Mouse (Mus musculus): ENCODE results near the gene Ripk4. TPM values are rescaled to one million over a fixed set of nuclear protein-coding genes. Genes with fewer than 3 reads are reported as not detected.

Ripk4 gene
- polyA plus RNA-seq, 1 experiment from 2014 or later: 16.3 TPM

GRCm38 (mm10) chr16:97764626-97765025, 1.0 kb upstream of the Ripk4 start:
- Histone ChIP-seq H3K4me2 (no peak overlapping the region), H3K27ac (no peak overlapping the region), H3K36me3 (no peaks in the 10 kb centered on the region), H3K4me3 (no peak overlapping the region), H3K27me3 (peaks cover 71% of the 10 kb centered on the region), H3K9me3 (no peaks in the 10 kb centered on the region), H3K9ac (no peak overlapping the region), H3K4me1 (peaks cover 12% of the 10 kb centered on the region)
- WGBS: 51% methylated on average over 2 of the region's 2 CpGs
- no peak for ATAC-seq (ENCODE audit: insufficient number of reproducible peaks, insufficient read depth, low FRiP score, low TSS enrichment, low read depth)

GRCm38 (mm10) chr16:97763990-97764340, 378 bp upstream of the Ripk4 start:
- peaks cover 12% of the 10 kb centered on the region for H3K4me1 ChIP-seq
- 9% methylated on average over 13 of the region's 13 CpGs for WGBS
- peaks cover 73% of the 10 kb centered on the region for H3K27me3 ChIP-seq
- peak overlapping the region; percentile 68 for H3K4me2 ChIP-seq
- H3K9me3 ChIP-seq: no peaks in the 10 kb centered on the region
- H3K9ac ChIP-seq: no peak overlapping the region; the same call in 1 of the 2 replicates
- ATAC-seq (ENCODE audit: insufficient number of reproducible peaks, insufficient read depth, low FRiP score, low TSS enrichment, low read depth): no peak
- H3K36me3 ChIP-seq: no peaks in the 10 kb centered on the region
- peak overlapping the region; percentile 50 for H3K4me3 ChIP-seq
- no peak overlapping the region for H3K27ac ChIP-seq

DNA sequence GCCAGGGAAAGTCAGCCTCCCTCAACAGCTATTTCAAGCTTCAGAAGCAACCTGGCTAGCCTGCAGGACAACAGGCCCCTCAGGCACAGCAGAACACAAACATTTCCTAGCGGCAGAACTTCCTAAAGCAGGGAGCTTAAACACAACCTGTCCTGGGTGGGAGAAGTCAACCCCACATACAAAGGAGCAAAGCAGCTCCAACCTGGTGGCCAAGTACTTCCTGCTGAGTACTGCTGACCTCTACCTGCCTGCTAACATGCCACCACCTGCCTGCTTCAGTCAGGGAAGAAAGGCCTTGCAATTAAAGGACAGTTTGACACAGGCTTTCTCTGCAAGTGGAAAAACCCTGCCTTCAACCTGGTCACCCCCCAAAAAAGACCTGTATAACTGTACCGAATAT, 1.8 kb downstream of the Ripk4 start:
- Histone ChIP-seq H3K4me2 (peak overlapping the region; percentile 68), H3K4me3 (peak overlapping the region; percentile 50), H3K36me3 (no peaks in the 10 kb centered on the region), H3K9me3 (no peaks in the 10 kb centered on the region), H3K27me3 (peaks cover 68% of the 10 kb centered on the region), H3K27ac (0 out of 2 replicates have a peak overlapping the region, but pooled peaks have one; percentile 0), H3K4me1 (peaks cover 12% of the 10 kb centered on the region), H3K9ac (no peak overlapping the region)
- no peak for ATAC-seq (ENCODE audit: insufficient number of reproducible peaks, insufficient read depth, low FRiP score, low TSS enrichment, low read depth)
- 35% methylated on average over 2 of the region's 2 CpGs for WGBS

GRCm38 (mm10) chr16:97759681-97760080, 3.9 kb downstream of the Ripk4 start:
- Histone ChIP-seq H3K9ac (no peak overlapping the region), H3K36me3 (no peaks in the 10 kb centered on the region), H3K9me3 (no peaks in the 10 kb centered on the region), H3K27me3 (peaks cover 47% of the 10 kb centered on the region), H3K4me2 (0 out of 2 replicates have a peak overlapping the region, but pooled peaks have one; percentile 18), H3K27ac (peak overlapping the region; percentile 60; the same call in 1 of the 2 replicates), H3K4me3 (no peak overlapping the region), H3K4me1 (peaks cover 12% of the 10 kb centered on the region)
- peak; percentile 32; the same call in 1 of the 2 replicates for ATAC-seq (ENCODE audit: insufficient number of reproducible peaks, insufficient read depth, low FRiP score, low TSS enrichment, low read depth)
- WGBS: 28% methylated on average over 3 of the region's 3 CpGs

GRCm38 (mm10) chr16:97758288-97758687, 5.3 kb downstream of the Ripk4 start:
- H3K36me3 ChIP-seq: no peaks in the 10 kb centered on the region
- ATAC-seq (ENCODE audit: insufficient number of reproducible peaks, insufficient read depth, low FRiP score, low TSS enrichment, low read depth): no peak
- WGBS: 77% methylated on average over 2 of the region's 2 CpGs
- H3K9me3 ChIP-seq: no peaks in the 10 kb centered on the region
- H3K27me3 ChIP-seq: peaks cover 33% of the 10 kb centered on the region
- no peak overlapping the region for H3K9ac ChIP-seq
- peaks cover 5% of the 10 kb centered on the region for H3K4me1 ChIP-seq
- H3K4me3 ChIP-seq: no peak overlapping the region
- no peak overlapping the region for H3K27ac ChIP-seq
- no peak overlapping the region for H3K4me2 ChIP-seq

DNA sequence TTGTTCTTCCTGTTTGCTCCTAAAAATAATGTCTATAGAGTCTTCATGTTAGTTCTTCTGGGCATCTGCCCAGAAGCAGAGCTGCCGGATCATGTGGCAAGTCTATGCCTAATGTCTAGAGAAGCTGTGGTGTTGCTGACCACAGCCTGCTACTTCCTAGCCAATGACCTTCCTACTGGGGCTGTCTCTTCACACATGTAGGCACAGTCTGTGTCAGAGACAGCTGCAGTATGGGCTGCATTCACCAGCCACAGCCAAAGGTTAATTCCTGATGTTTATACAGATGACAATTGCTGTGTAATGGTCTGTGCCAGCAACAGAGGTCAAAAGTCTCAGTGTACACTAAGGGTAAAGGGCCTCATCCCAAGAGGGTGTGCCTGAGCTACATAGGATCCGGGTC, 7.1 kb downstream of the Ripk4 start:
- no peak overlapping the region for H3K27ac ChIP-seq
- peaks cover 15% of the 10 kb centered on the region for H3K27me3 ChIP-seq
- ATAC-seq (ENCODE audit: insufficient number of reproducible peaks, insufficient read depth, low FRiP score, low TSS enrichment, low read depth): no peak
- H3K36me3 ChIP-seq: no peaks in the 10 kb centered on the region
- no peak overlapping the region for H3K9ac ChIP-seq
- no peaks in the 10 kb centered on the region for H3K9me3 ChIP-seq
- no peak overlapping the region for H3K4me3 ChIP-seq
- 65% methylated on average over 2 of the region's 2 CpGs for WGBS
- no peak overlapping the region for H3K4me2 ChIP-seq
- no peaks in the 10 kb centered on the region for H3K4me1 ChIP-seq

DNA sequence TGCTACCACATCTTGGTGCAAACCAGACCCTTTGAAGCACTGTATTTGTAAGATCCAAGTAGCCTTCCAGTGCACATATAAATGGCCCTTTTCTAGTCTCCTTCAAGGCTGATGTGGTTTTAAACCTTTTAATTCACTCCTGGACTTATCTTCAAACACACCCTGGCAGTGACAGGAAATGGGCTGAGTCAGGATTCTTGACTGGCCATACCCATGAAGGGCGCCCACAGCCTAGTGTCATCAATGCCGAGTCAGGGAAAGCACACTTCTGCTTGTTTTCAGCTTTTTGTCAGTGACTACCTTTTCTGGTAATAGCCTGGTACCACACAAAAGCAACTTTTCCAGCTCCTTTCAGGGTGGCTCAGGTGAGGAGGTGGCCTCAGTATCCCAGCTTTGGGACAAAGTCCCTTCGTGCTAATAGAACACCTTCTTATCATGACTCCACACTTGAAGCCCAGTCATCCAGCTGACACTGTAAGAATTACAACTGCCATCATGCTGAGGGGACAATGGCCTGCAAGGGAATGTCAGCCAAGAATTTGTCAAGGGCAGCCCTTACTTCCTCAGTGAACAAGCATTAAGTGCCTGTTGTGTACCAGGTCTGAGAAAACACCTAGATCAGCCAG, 11.2 kb downstream of the Ripk4 start:
- no peak overlapping the region for H3K27ac ChIP-seq
- H3K4me3 ChIP-seq: no peak overlapping the region
- no peaks in the 10 kb centered on the region for H3K4me1 ChIP-seq
- no peak overlapping the region for H3K9ac ChIP-seq
- no peaks in the 10 kb centered on the region for H3K9me3 ChIP-seq
- WGBS: 89% methylated on average over 3 of the region's 3 CpGs
- no peaks in the 10 kb centered on the region for H3K27me3 ChIP-seq
- H3K36me3 ChIP-seq: no peaks in the 10 kb centered on the region
- ATAC-seq (ENCODE audit: insufficient number of reproducible peaks, insufficient read depth, low FRiP score, low TSS enrichment, low read depth): no peak
- no peak overlapping the region for H3K4me2 ChIP-seq

DNA sequence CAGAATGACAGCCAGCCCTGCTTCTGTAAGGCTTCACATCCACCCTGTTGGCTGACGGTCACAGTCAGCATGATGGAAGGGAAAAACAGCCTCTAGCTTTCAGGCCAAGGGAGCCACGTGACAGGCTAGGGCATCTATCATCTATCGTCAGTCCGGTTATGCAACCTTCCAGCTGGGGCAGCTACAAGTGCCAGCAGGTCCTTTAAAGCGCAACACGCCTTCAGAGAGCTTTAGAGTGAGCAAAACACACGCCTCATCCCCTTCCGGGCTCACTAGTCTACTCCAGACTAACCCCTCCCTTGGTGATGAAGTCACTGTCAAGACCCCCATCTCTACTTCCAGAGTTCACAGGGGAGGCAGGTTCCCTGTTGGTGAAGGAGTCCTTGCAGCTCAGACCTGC, 11.7 kb downstream of the Ripk4 start:
- Histone ChIP-seq H3K9me3 (no peaks in the 10 kb centered on the region), H3K4me3 (no peak overlapping the region), H3K9ac (no peak overlapping the region), H3K36me3 (no peaks in the 10 kb centered on the region), H3K4me1 (no peaks in the 10 kb centered on the region), H3K4me2 (no peak overlapping the region), H3K27ac (0 out of 2 replicates have a peak overlapping the region, but pooled peaks have one; percentile 7), H3K27me3 (no peaks in the 10 kb centered on the region)
- peak; percentile 69; the same call in 1 of the 2 replicates for ATAC-seq (ENCODE audit: insufficient number of reproducible peaks, insufficient read depth, low FRiP score, low TSS enrichment, low read depth)
- 72% methylated on average over 8 of the region's 8 CpGs for WGBS

- H3K36me3 ChIP-seq: no peaks in the 10 kb centered on the region
- no peaks in the 10 kb centered on the region for H3K27me3 ChIP-seq
- no peak overlapping the region for H3K27ac ChIP-seq
- no peak overlapping the region for H3K4me3 ChIP-seq
- H3K9me3 ChIP-seq: no peaks in the 10 kb centered on the region
- WGBS: 88% methylated on average over 6 of the region's 6 CpGs
- no peak overlapping the region for H3K9ac ChIP-seq
- no peaks in the 10 kb centered on the region for H3K4me1 ChIP-seq
- no peak overlapping the region for H3K4me2 ChIP-seq
- no peak for ATAC-seq (ENCODE audit: insufficient number of reproducible peaks, insufficient read depth, low FRiP score, low TSS enrichment, low read depth)
Observed at GRCm38 (mm10) chr16:97748421-97748820, 15.2 kb downstream of the Ripk4 start.

DNA sequence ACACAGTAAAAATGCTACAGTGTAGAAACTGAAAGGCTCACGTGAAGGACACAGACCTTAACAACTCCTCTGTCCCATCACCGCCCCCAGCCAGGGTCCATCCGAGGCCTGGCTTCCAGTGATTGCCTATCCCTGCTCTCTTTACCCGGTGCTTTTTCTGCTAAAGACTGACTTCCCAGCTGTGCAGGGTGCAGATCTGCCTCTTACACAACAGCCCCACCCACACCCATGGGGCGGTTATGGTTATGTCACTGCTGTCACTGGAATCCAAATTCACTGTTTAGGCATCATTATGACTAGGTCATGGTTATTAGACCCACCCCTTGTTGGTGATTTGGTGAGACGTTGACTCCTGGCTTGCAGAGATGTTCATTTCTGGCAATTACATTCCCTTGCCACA, 25.6 kb downstream of the Ripk4 start:
- no peak for ATAC-seq (ENCODE audit: insufficient number of reproducible peaks, insufficient read depth, low FRiP score, low TSS enrichment, low read depth)
- Histone ChIP-seq H3K4me2 (no peak overlapping the region), H3K4me1 (0 out of 2 replicates have a peak, but pooled peaks cover 5% of the 10 kb centered on the region), H3K9me3 (no peaks in the 10 kb centered on the region), H3K27me3 (no peaks in the 10 kb centered on the region), H3K4me3 (no peak overlapping the region), H3K9ac (no peak overlapping the region), H3K27ac (no peak overlapping the region), H3K36me3 (no peaks in the 10 kb centered on the region)
- WGBS: 67% methylated on average over 6 of the region's 6 CpGs

DNA sequence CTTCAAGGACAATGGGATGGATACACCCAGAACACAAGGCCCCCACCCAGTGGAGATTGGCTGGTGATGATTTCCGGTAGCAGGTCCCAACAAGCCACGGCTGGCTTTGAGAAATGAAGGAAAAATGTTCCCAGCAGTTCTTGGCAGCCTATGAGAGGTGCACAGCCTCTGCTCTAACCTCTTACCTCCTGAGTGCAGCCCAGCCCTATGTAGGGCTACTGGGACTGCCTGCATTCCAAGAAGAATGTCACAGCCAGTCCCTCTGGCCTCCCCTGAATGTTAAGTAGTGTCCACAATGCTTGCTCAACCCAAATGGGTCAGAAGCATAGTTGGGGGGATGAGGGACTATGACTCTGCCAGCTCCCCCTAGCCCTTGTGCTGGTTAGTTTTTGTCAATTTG, 27.0 kb downstream of the Ripk4 start:
- Histone ChIP-seq H3K27me3 (no peaks in the 10 kb centered on the region), H3K36me3 (no peaks in the 10 kb centered on the region), H3K9ac (no peak overlapping the region), H3K4me1 (0 out of 2 replicates have a peak, but pooled peaks cover 5% of the 10 kb centered on the region), H3K4me2 (no peak overlapping the region), H3K4me3 (no peak overlapping the region), H3K27ac (no peak overlapping the region), H3K9me3 (no peaks in the 10 kb centered on the region)
- no peak for ATAC-seq (ENCODE audit: insufficient number of reproducible peaks, insufficient read depth, low FRiP score, low TSS enrichment, low read depth)
- 91% methylated on average over 2 of the region's 2 CpGs for WGBS

GRCm38 (mm10) chr16:97734760-97735322, 28.7 kb downstream of the Ripk4 start:
- no peak overlapping the region for H3K9ac ChIP-seq
- no peak overlapping the region for H3K4me3 ChIP-seq
- H3K27me3 ChIP-seq: no peaks in the 10 kb centered on the region
- no peak overlapping the region for H3K27ac ChIP-seq
- no peaks in the 10 kb centered on the region for H3K9me3 ChIP-seq
- H3K36me3 ChIP-seq: no peaks in the 10 kb centered on the region
- 0 out of 2 replicates have a peak, but pooled peaks cover 5% of the 10 kb centered on the region for H3K4me1 ChIP-seq
- WGBS: 54% methylated on average over 9 of the region's 9 CpGs
- no peak overlapping the region for H3K4me2 ChIP-seq
- ATAC-seq (ENCODE audit: insufficient number of reproducible peaks, insufficient read depth, low FRiP score, low TSS enrichment, low read depth): no peak
